Mouse (Mus musculus): ENCODE results near the gene D6Wsu163e.
A peak's percentile ranks its signal among the peaks of the same experiment; 100 is the strongest.

D6Wsu163e gene

DNA sequence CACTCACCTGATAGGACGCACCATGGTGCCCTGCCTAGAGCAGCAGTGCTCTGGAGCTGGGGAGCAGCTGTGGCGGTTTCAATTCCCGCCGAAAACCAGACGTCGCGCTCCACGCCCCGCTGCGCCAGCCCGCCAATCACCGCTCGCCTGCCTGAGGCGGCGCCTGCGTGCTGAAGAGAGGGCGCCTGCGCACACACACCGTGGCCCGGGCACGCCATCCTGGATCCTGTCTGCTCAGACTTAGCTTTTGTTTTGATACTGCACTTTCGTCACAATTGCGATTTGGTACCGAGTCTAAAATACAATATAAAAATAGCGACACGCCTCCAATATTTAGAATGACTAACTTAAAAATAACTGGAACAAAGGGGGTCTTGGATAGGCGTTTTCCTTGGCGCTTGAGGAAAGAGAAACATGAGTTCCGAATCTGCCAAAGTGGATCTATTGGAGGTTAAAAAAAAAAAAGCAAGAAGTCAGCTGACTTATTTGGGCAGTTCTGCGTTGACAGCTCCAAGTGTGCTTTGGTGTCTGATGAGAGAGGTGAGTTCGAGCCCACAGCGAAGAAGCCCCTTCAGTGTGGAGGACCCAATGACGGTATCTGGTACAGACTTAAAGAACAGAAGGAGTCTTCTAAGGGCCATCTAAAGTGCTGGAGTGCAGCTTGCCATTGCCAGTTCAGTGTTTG lies at the start of gene D6Wsu163e, which contains the start of gene Rad51ap1:
Gene D6Wsu163e (plus strand): TSS at position 476 of the 685 bp plus-strand sequence.
Gene Rad51ap1 (minus strand): TSS at position 101 of the 685 bp plus-strand sequence.
- DNase-seq: peak; percentile 96

DNA sequence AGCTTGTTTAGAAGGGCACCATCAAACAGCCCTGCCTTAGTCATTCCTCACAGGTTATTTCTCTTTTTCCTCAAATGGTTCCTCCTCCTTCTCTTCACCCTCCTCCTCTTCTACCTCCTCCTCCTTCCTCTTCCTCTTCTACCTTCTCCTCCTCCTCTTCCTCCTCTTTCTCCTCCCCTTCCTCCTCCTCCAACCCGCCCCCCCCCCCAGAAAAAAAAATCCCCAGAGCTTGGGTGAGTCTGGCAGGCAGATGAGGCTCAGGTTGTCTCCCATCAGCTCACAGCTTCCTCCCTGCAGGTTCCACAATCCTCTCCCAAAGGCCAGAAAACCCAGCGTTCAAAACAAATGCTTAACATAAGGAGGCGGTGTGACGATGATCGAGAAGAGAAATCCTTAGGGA lies 32.4 kb upstream of the D6Wsu163e start:
- DNase-seq: no peak

DNA sequence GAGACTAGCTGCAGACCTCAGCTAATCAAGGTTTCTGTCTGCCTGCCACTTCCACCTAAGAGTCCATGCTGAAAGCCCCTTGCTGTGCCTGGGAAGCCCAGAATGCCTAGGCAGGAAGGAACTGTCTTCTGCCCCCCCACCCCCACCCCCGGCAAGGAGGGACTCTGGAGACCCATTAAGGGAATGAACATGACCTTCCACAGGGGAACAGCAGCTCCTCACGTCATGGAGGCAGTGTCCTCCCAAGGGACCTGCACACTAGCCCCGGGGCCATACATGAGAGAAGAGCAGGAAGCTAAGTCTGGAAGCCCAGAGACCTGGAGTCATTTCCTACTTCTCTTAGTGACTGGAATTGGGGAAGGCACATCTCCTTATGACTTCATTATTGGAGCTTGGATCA lies 31.9 kb upstream of the D6Wsu163e start:
- no peak for DNase-seq

DNA sequence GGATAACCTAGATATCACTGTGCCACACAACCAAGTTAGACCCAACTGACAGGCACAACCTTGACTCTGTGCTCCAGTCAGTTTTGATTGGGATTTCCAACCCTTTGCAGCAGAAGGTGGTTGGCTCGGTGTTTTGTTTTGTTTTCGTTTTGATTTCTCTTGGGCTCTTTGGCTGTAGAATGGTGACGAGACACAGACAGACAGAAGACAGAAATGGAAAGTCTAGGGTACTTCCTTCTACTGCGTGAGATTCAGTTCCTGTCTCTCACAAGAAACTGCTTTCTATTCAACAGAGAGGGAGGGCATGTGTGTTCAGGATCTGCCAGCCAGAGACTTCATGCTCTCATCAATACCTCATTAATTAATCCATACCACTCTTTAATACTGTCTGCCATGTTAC lies 29.0 kb upstream of the D6Wsu163e start:
- DNase-seq: no peak

DNA sequence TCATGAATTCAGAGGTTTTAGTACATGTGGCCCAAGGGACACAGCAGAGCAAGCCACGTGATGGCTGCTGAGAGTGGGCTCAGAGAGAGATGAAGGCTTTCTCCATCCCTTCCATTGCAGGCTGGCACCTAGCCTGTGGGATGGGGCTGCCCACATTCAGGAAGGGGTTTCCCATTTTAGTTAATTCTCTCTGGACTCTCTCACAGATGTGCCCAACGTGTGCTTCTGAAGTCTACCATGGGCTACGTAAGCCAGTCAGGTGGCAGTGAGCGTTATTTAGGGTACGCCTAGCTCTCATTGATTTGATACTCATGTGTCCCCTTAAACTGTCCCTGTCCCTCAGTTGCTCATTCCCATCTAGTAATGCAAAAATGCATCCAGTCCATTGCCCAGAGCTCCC lies 24.8 kb upstream of the D6Wsu163e start:
- no peak for DNase-seq

DNA sequence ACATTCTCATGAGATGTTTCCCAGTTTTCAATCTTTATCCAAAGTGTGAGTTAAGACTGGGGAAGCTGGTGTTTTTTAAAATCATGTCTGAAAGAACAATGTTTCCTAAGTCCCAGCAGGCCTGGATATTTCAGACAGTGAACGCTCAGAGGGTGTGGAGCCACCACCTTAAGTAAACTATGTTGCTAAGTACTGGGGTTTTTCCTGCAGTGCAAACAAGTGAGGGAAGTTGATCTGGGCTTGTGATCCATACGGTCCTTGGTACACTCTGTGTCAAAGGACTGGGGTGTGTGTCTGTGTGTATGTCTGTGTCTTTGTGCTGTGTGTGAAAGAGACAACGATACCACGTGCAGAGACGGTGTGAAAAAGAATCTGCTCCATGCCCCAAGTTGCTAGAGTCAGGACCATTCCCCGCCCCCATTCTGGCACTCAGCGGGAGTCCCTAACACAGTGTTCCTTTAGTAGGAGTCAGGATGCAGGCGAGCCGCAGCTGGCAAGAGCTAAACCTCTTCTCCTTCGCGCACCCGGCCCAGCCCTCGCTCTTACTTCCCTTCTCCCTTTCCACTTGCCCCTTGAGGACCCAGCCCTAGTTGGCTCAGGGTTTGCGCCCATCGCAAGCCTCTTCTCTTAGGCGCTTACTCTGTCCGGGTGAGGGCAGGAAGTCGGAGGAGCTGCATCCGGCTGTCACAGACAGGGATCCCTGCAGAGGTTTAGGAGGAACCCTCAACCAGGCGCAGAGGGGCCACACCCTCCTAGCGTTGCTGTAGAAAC lies 18.5 kb upstream of the D6Wsu163e start, which contains the start of gene Dyrk4:
Gene Dyrk4 (minus strand): TSS at position 729 of the 771 bp plus-strand sequence.
- DNase-seq: no peak

DNA sequence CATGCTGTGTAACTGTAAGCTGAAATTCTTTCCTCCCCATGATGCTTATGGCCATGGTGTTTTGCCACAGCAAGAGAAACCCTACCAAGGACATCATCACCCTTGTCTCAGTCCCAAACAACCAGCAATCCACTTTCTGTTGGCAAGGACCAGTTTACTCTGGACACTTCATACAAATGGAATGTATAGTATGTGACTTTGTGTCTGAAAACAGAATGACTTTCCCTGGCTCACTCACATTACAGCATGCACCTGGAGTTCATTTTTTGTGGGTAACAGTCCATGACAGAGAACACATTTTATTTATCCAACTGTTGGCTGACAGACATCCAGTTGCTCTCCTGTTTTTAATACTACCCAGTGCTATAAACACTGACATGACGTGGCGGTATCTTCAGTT lies 6.9 kb upstream of the D6Wsu163e start:
- no peak for DNase-seq

DNA sequence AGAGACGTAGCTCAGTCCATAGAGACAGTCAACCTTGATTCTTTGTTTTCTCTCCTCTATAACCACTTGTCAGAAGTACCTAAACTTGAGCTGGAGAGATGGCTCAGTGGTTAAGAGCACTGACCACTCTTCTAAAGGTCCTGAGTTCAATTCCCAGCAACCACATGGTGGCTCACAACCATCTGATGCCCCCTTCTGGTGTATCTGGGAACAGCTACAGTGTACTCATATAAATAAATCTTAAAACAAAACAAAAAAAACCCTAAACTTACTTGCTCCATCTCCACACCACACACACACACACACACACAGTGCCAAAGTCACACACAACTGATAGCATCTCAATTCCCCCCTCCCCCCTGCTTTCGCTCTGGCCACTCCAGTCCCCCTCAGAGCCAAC lies 1.7 kb upstream of the D6Wsu163e start:
- no peak for DNase-seq

DNA sequence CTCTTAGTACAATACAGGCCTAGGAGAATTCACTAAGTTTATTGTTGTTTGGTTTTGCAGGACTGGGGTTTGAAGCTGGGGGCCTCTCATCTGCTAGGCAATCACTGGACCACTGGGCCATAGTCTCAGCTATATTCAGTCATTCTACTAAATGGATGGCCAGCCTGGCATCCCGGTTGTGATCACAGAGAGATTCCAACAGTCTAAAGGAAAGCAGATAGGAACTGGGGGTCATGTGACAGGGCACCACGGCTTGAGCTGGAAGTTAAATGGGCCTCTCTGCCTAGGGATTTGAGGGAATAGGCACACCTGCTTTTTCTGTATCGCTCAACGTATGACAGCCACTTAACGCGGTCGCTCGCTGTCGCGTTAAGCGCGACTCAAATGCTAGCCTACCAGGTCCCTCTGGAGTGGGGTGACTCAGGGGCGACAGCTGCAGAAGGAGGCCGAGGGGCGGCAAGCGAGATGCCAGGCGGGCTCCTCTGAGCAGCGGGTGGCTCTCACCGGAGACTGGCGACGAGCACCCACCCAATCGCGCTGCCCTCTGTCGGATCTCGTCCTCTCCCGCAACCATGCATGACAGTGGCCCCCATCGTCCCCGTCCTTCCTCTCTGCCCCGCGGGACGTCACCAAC lies 792 bp upstream of the D6Wsu163e start:
- DNase-seq: no peak

DNA sequence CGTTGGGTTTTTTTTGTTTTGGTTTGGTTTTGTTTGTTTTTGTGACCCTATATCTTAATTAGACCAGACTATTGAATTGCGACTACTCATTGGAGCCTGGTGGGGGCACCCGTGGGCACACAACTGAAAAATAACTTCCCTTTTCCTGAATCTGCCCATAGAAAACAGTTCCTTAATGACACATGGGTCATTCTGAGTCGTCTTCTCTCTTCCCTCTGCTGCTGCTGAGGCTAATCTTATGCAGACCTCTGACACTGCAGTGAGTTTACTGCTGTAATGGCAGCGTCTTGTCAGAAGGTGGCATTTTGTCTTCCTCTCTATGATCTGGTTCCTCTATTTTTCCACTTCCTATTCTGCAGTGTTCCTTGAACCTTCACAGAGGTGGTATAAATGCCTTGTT lies 689 bp downstream of the D6Wsu163e start:
- peak; percentile 14 for DNase-seq

DNA sequence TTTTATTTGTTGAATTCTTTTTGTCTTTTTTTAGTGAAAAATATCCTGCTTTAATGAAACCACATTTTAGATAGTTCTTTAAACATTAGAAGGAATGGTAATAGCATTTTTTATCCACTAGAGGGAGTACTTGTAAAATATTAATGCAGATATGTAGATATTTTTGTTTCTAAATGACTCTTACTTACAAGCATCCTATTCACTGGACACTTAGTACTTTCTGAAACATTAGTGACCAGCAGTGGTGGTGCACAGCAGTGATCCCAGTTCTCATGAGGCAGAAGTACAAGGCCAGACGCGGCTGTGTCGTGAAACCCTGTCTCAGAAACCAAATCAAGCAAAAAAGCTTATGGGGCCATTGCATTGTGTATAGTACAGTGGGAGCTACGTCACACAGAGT lies 8.6 kb downstream of the D6Wsu163e start:
- DNase-seq: no peak

DNA sequence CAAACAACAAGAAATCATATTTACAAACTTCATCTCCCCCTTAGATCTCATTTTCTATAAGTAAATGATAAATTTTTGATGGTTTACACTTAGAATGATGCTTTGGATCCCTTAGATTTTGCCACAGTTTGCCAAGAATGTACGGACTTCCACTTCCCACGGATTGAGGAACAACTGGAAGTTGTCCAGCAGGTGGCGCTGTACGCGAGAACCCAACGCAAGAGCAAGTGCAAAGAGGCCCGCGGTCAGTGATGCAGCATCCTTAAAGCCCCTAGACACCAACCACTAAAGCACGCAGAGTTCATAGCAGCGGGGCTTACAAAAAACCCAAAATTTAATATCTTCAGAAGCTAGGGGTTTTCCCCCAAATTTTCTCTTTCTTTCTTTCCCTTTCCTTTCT lies 16.0 kb downstream of the D6Wsu163e start:
- peak; percentile 53 for DNase-seq

DNA sequence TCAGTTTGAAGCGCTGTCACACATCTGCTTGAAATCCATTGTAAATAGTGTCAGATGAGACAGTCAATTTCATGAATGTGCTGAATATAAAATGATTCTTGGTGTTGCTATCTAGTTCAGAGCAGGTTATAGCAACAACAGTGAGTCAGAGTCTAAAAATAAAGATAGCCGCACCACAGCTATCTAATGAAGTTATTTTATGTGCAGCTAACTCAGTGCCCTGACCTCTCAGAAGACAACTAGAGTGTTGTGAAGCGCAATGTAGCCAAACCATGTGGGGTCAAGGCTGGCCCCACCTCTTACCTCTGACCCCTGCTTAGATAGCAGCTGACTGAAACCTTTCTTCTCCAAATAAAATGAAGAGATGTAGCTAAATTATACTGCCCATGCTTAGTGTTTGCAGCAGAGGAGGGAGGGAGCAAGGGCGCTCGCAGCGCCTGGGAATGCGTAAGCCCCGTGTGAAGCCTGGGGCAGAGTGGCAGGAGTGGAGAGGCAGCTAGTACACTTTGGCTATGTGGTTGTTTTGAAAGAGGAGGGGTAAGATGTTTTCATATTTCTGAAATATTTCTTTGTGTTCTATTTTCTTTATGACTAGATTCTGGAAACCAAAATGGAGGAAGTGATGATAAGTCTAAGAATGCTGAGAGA lies 21.7 kb downstream of the D6Wsu163e start:
- no peak for DNase-seq

DNA sequence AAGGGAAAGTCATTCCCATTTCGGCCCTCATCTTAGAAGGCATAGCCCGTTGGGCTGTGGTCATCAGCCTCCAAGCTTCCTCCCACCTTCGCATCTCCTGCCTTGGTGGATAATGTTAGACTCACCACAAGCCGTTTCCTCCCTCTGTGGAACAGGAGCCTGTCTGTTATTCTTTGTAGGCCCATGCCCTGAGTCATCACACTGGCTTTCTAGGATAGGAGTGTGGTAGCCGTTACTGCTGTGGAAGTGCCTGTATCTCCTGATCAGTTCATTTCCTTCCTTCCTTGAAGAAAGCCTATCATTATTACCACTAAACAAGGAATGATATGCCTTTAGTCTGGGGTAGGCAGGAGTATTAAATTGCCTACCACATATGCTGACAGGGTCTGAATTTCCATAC lies 22.9 kb downstream of the D6Wsu163e start:
- no peak for DNase-seq

DNA sequence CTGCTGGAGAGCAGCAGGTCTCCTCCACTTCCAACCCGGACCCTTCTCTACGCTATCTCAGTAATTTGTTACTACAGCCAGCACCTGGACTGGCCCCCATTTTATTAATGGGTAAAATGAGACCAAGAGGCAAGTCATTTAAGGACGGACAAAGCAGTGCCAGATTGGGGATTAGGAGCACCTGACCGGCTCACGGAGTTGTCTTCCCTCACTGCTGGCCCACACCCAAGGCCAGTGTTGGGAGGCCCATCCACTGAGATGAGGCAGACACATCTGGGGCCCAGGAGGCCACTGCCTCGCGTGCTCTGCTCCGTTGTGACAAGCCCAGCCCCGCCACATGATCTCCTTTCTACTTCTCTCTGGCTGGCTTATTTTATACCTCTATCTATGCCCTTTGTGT lies 23.7 kb downstream of the D6Wsu163e start:
- DNase-seq: no peak

DNA sequence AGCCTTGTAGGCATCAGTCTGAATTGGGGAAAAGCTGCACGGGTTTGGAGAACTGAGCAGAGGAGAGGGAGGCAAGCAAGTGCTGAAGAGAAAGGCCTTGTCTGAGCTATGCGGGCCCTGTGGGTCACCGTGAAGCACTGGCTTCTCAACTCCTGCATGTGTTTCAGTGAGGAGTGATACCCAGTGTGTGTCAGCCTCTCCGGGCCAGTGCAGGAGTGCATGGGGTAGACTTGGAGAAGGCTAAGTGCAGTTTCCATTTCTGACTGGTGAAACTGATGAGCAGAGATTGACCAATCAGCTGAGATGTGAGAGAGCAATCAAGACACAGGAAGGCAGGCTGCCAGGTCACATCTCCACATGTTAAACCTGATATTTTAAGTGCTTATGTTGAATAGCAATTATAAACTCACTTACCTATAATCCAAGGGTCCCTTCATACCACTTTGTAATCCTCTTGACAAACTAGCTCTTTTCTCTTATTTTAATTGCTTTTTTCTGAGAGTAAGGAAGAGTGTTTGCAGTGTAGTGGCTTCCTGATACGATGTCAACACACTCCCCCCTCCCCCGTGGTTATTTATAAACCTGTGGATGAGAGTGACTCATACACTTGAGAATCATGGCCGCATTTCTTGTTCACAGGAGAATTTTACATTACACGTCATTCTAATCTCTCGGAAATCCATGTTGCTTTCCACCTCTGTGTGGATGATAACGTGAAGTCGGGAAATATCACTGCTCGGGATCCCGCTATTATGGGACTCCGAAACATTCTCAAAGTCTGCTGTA lies 26.7 kb downstream of the D6Wsu163e start:
- no peak for DNase-seq

DNA sequence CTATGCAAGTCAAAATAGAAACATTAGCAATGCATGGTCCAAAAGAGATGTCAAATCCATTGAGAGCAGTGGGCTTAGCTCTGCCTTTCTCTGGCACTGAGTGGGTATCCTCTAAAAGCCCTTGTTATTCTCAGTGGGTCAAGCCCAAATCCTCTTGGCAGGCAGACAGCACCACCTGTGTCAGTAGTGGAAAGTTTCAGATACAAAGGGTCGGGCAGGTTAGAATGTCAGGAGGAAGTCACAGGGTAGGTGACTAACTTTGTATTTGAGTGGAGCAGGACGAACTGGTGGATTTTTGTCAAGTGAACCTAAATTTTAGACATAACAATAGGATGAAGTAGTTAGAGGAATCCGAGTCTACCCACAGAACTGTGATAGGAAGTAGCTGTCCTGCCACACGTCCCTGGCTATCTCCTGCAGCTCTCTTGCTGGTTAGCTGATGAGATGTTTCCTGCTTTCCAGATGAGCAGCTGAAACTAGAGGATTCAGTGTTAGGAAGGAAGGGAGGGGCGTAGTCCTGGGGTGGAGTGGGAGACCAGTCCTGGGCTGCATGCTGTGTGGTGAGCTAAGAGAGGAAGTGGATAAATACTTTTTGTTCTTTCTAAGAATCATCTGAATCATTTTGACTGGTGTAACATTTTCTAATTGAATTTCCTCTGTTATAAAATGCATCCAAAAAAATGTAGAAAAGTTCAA lies 41.9 kb downstream of the D6Wsu163e start:
- DNase-seq: no peak

DNA sequence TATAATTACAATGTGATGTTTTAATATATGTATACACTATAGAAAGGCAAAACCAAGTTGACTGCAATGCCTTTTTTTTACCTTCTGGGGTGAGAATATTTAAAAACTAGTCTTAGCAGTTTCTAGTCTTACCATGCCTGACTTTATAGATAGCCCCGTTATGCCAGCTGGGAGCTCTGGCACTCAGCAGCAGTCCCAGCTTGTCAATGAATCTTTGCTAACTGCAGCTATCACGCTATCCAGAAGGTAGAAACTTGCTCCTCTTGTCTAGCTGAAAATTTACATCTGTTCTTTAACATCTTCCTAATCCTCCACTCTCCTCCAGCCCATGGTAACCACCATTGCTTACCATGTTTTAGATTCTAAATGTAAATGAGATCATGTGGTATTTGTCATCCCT lies 53.9 kb downstream of the D6Wsu163e start:
- DNase-seq: no peak

DNA sequence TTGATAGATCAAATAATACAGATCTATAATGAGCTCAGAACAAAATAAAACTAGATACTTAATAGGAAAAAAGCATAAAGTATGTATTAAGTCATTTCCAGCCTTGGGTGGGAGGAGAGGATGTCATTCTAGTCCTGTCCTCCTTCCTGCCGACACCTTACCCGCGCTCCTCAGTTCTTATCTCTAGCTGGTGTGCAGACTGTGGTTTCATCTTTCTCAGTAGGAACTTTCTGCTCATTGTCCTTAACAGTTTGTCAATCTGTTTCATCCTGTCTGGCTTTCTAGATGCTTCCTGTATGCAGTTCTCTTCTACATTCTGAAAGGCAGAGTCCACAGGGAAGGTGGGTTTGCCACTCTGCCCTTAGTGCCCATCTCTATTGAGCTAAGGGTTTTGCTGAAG lies 55.7 kb downstream of the D6Wsu163e start:
- DNase-seq: no peak

DNA sequence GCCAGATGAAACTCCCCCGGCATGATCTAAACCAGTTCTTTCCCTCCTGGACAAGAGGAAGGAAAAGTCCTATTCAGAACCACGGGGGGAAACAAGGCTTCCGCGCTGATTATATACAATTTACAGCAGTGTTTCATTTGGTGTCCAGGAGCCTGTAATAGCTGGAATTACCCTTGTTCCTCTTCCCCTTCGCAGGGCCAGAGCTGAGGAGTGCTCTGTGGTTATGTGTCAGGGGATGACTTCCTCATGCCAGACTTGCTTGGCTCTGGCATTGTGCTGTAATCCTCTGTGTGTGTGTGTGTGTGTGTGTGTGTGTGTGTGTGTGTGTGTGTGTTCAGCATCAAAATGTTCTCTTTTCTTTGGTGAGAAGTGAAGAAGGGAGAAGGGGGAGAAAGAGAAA lies 56.6 kb downstream of the D6Wsu163e start:
- DNase-seq: no peak

DNA sequence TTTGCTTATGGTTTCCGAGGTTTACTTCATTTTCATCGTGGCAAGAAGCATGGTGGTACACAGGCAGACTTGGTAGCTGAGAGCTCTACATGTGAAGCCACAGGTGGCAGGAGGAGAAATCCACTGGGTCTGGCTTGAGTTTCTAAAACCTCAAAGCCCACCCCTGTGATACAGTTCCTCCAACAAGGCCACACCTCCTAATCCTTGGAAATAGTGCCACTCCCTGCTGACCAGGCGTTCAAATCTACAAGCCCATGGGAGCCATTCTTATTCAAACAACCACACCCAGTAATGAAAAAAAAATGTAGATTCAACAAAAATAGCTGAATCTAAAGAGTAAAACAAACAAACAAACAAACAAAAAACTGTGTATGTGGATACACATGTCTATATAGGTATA lies 65.9 kb downstream of the D6Wsu163e start:
- no peak for DNase-seq

DNA sequence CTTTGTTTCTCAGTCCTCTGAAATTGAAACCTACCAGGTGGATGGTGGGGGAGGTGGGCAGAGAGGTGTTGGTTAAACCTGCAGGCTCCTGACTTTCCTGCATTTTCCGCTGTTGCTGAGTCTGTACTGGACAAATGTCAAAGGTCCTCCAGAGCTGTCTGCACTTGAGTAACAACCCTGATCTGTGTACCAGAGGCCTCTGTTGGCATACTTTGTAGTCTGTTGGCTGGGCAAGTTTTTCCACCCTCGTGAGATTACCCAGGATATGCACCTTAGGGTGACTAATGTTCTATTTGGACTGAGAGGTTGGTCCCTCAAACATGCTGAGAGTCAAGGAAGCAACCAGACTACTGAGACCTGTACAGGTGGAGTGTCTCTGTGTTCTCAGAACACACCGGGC lies 66.8 kb downstream of the D6Wsu163e start:
- DNase-seq: no peak
